Mouse (Mus musculus) intestine, embryonic 16.5 days (tissue): Measurements from ENCODE around the gene Zfp119b. TPM values are rescaled to one million over a fixed set of nuclear protein-coding genes. Genes with fewer than 3 reads are reported as not detected.
A peak's percentile ranks its signal among the peaks of the same experiment; 100 is the strongest.
"Not testable (repeated sequence)": the region's sequence is repeated elsewhere in the genome, so short reads cannot be mapped to it uniquely, and the experiment has no call there.

Experiments used
- ATAC-seq: fragments of 200-750 bp; cut with Nextera tagmentation; 2 replicates; pipeline ENCODE4 v1.8.0; 2017; ENCODE audit warnings: moderate TSS enrichment, moderate library complexity
- H3K27ac ChIP-seq: fragments of 300-500 bp; sonication (generic); 2 replicates; pipeline ENCODE4 v1.5.1; 2014; ENCODE audit warnings: mild to moderate bottlenecking, low read length
- H3K27me3 ChIP-seq: fragments of 300-500 bp; sonication (generic); replicated peaks from 2 replicates; pipeline ENCODE4 v1.6.1; 2014; ENCODE audit warnings: low read length, control low read depth, mixed read lengths; ENCODE audit not compliant: control insufficient read depth, insufficient read depth
- H3K36me3 ChIP-seq: fragments of 300-500 bp; sonication (generic); 2 replicates; pipeline ENCODE4 v1.6.1; 2014; ENCODE audit warnings: low read length, control low read depth; ENCODE audit not compliant: control insufficient read depth, insufficient read depth
- H3K4me1 ChIP-seq: fragments of 300-500 bp; sonication (generic); 2 replicates; pipeline ENCODE4 v1.6.1; 2014; ENCODE audit warnings: low read length, control low read depth, mixed read lengths; ENCODE audit not compliant: control insufficient read depth, insufficient read depth
- H3K4me2 ChIP-seq: fragments of 300-500 bp; sonication (generic); 2 replicates; pipeline ENCODE4 v1.6.1; 2014; ENCODE audit warnings: low read depth, low read length, control low read depth
- H3K4me3 ChIP-seq: fragments of 300-500 bp; sonication (generic); 2 replicates; pipeline ENCODE4 v1.5.1; 2014; ENCODE audit warnings: mild to moderate bottlenecking, low read length
- H3K9ac ChIP-seq: fragments of 300-500 bp; sonication (generic); 2 replicates; pipeline ENCODE4 v1.6.1; 2014; ENCODE audit warnings: low read depth, low read length
- H3K9me3 ChIP-seq: fragments of 300-500 bp; sonication (generic); 2 replicates; pipeline ENCODE4 v1.6.1; 2016; ENCODE audit warnings: low read length, control low read depth; ENCODE audit not compliant: control insufficient read depth
- WGBS: fragments of 180-500 bp; shearing (Covaris S2); extraction: QIAGEN DNeasy Blood & Tissue Kit; methylation state at CpG from one replicate; pipeline ENCODE4 v1.1.7; 2014; 5-methylcytosine and 5-hydroxymethylcytosine counted together
- polyA plus RNA-seq: library from polyadenylated mRNA; unstranded; fragments of >200 nt; fragmentation: Nextera tagmentation; extraction: Ambion mirVana; gene quantifications from 2 replicates; pipeline ENCODE4 v1.2.1, GENCODE M21; 2015

Zfp119b gene
- polyA plus RNA-seq, 1 experiment from 2014 or later, result 4.4 TPM

GRCm38 (mm10) chr17:55952447-55953027, 3.2 kb upstream of the Zfp119b start, which contains the start of gene Ebi3:
Gene Ebi3, plus strand, starts transcription at chr17:55952640.
- ATAC-seq, result no peak
- Histone ChIP-seq H3K36me3 (no peaks in the 10 kb centered on the region), H3K9me3 (no peaks in the 10 kb centered on the region), H3K27me3 (peaks cover 3% of the 10 kb centered on the region; the same call in 1 of the 2 replicates), H3K4me3 (no peak within 1 kb of the TSS), H3K9ac (no peak within 1 kb of the TSS), H3K27ac (no peak within 1 kb of the TSS), H3K4me1 (peaks cover 14% of the 10 kb centered on the region), H3K4me2 (no peak within 1 kb of the TSS)
- 72% methylated on average over 6 of the region's 6 CpGs for WGBS

- ATAC-seq, result no peak
- Histone ChIP-seq H3K4me3 (no peak overlapping the region), H3K9me3 (no peaks in the 10 kb centered on the region), H3K4me1 (peaks cover 10% of the 10 kb centered on the region), H3K27ac (no peak overlapping the region), H3K4me2 (no peak overlapping the region), H3K36me3 (no peaks in the 10 kb centered on the region), H3K27me3 (peaks cover 3% of the 10 kb centered on the region; the same call in 1 of the 2 replicates), H3K9ac (no peak overlapping the region)
These were observed 2.7 kb upstream of the Zfp119b start for GRCm38 (mm10) chr17:55952041-55952440.

- H3K4me2 ChIP-seq, result no peak overlapping the region
- WGBS, result 82% methylated on average over 9 of the region's 9 CpGs
- H3K36me3 ChIP-seq, result no peaks in the 10 kb centered on the region
- no peaks in the 10 kb centered on the region for H3K4me1 ChIP-seq
- H3K27ac ChIP-seq, result no peak overlapping the region
- no peaks in the 10 kb centered on the region for H3K9me3 ChIP-seq
- no peak for ATAC-seq
- H3K27me3 ChIP-seq, result peaks cover 3% of the 10 kb centered on the region; the same call in 1 of the 2 replicates
- no peak overlapping the region for H3K9ac ChIP-seq
- no peak overlapping the region for H3K4me3 ChIP-seq
These were observed 1.3 kb upstream of the Zfp119b start for GRCm38 (mm10) chr17:55950601-55951000.

GRCm38 (mm10) chr17:55948647-55949046, 653 bp downstream of the Zfp119b start:
- 86% methylated on average over 4 of the region's 4 CpGs for WGBS
- H3K4me2 ChIP-seq, result no peak overlapping the region
- ATAC-seq, result no peak
- no peak overlapping the region for H3K4me3 ChIP-seq
- no peaks in the 10 kb centered on the region for H3K27me3 ChIP-seq
- H3K9ac ChIP-seq, result no peak overlapping the region
- H3K4me1 ChIP-seq, result no peaks in the 10 kb centered on the region
- no peak overlapping the region for H3K27ac ChIP-seq
- H3K36me3 ChIP-seq, result no peaks in the 10 kb centered on the region
- H3K9me3 ChIP-seq, result no peaks in the 10 kb centered on the region

- H3K9ac ChIP-seq, result peak overlapping the region; percentile 73
- no peaks in the 10 kb centered on the region for H3K36me3 ChIP-seq
- H3K4me2 ChIP-seq, result peak overlapping the region; percentile 92
- H3K27me3 ChIP-seq, result no peaks in the 10 kb centered on the region
- H3K4me1 ChIP-seq, result no peaks in the 10 kb centered on the region
- no peaks in the 10 kb centered on the region for H3K9me3 ChIP-seq
- 24% methylated on average over 5 of the region's 5 CpGs for WGBS
- 0 out of 2 replicates have a peak, but pooled peaks have one; percentile 2 for ATAC-seq
- peak overlapping the region; percentile 89 for H3K27ac ChIP-seq
- H3K4me3 ChIP-seq, result peak overlapping the region; percentile 57
These were observed 3.6 kb downstream of the Zfp119b start for GRCm38 (mm10) chr17:55945696-55946095.

GRCm38 (mm10) chr17:55944866-55945682, 4.2 kb downstream of the Zfp119b start:
- not testable (repeated sequence) for H3K9me3 ChIP-seq, H3K4me1 ChIP-seq, H3K27me3 ChIP-seq, H3K36me3 ChIP-seq
- peak overlapping the region; percentile 73 for H3K9ac ChIP-seq
- peak overlapping the region; percentile 92 for H3K4me2 ChIP-seq
- peak overlapping the region; percentile 89 for H3K27ac ChIP-seq
- peak; percentile 98 for ATAC-seq
- peak overlapping the region; percentile 57 for H3K4me3 ChIP-seq
- WGBS, result under 1% methylated on average over 53 of the region's 56 CpGs

GRCm38 (mm10) chr17:55944387-55944865, 4.9 kb downstream of the Zfp119b start:
- H3K27me3 ChIP-seq, H3K36me3 ChIP-seq, H3K4me1 ChIP-seq, H3K9me3 ChIP-seq: not testable (repeated sequence)
- Histone ChIP-seq H3K9ac (0 out of 2 replicates have a peak overlapping the region, but pooled peaks have one; percentile 73), H3K27ac (peak overlapping the region; percentile 83), H3K4me2 (peak overlapping the region; percentile 92), H3K4me3 (peak overlapping the region; percentile 57)
- 22% methylated on average over 10 of the region's 10 CpGs for WGBS
- ATAC-seq, result peak; percentile 29

- 93% methylated on average over 15 of the region's 15 CpGs for WGBS
- Histone ChIP-seq H3K4me3 (no peak overlapping the region), H3K27ac (no peak overlapping the region), H3K9ac (no peak overlapping the region), H3K27me3 (no peaks in the 10 kb centered on the region), H3K9me3 (no peaks in the 10 kb centered on the region), H3K4me2 (no peak overlapping the region), H3K36me3 (no peaks in the 10 kb centered on the region), H3K4me1 (peaks cover 5% of the 10 kb centered on the region; the same call in 1 of the 2 replicates)
- ATAC-seq, result no peak
These were observed 16.1 kb downstream of the Zfp119b start for GRCm38 (mm10) chr17:55933191-55933590.

GRCm38 (mm10) chr17:55932635-55933034, 16.7 kb downstream of the Zfp119b start:
- H3K9me3 ChIP-seq, result no peaks in the 10 kb centered on the region
- 63% methylated on average over 2 of the region's 2 CpGs for WGBS
- H3K36me3 ChIP-seq, result no peaks in the 10 kb centered on the region
- H3K27ac ChIP-seq, result no peak overlapping the region
- ATAC-seq, result peak; percentile 17; the same call in 1 of the 2 replicates
- H3K4me2 ChIP-seq, result peak overlapping the region; percentile 85
- peak overlapping the region; percentile 71 for H3K4me3 ChIP-seq
- H3K4me1 ChIP-seq, result peaks cover 5% of the 10 kb centered on the region; the same call in 1 of the 2 replicates
- H3K9ac ChIP-seq, result peak overlapping the region; percentile 78
- H3K27me3 ChIP-seq, result no peaks in the 10 kb centered on the region
